Mouse (Mus musculus) limb, embryonic 14.5 days (tissue): ENCODE results near the gene Tmem51. TPM values are rescaled to one million over a fixed set of nuclear protein-coding genes. Genes with fewer than 3 reads are reported as not detected.

ENCODE experiments used
- ATAC-seq: fragments of 200-750 bp; cut with Nextera tagmentation; 2 replicates; pipeline ENCODE4 v1.8.0; 2017; ENCODE audit warnings: low read depth, moderate number of reproducible peaks, moderate TSS enrichment; ENCODE audit not compliant: low FRiP score
- DNase-seq: peaks from one replicate; pipeline ENCODE4 v3.0.0-alpha.2; 2015; ENCODE audit warnings: low spot score
- H3K27ac ChIP-seq: fragments of 300-500 bp; sonication (generic); replicated peaks from 2 replicates; pipeline ENCODE4 v1.5.1; 2014; ENCODE audit warnings: low read depth, mild to moderate bottlenecking, low read length, moderate library complexity, mixed read lengths
- H3K27me3 ChIP-seq: fragments of 300-500 bp; sonication (generic); 2 replicates; pipeline ENCODE4 v1.6.1; 2014; ENCODE audit warnings: low read length, mixed read lengths; ENCODE audit not compliant: control insufficient read depth, insufficient read depth
- H3K36me3 ChIP-seq: fragments of 300-500 bp; sonication (generic); 2 replicates; pipeline ENCODE4 v1.6.1; 2014; ENCODE audit warnings: mild to moderate bottlenecking, low read length, moderate library complexity, mixed read lengths; ENCODE audit not compliant: control insufficient read depth, insufficient read depth
- H3K4me1 ChIP-seq: fragments of 300-500 bp; sonication (generic); 2 replicates; pipeline ENCODE4 v1.6.1; 2014; ENCODE audit warnings: antibody characterized with exemption, low read length, mixed read lengths; ENCODE audit not compliant: control insufficient read depth, insufficient read depth
- H3K4me2 ChIP-seq: fragments of 300-500 bp; sonication (generic); replicated peaks from 2 replicates; pipeline ENCODE4 v1.6.1; 2014; ENCODE audit warnings: low read depth, mild to moderate bottlenecking, low read length, moderate library complexity; ENCODE audit not compliant: severe bottlenecking
- H3K4me3 ChIP-seq: fragments of 300-500 bp; sonication (generic); replicated peaks from 2 replicates; pipeline ENCODE4 v1.5.1; 2014; ENCODE audit warnings: low read length
- H3K9ac ChIP-seq: fragments of 300-500 bp; sonication (generic); 2 replicates; pipeline ENCODE4 v1.6.1; 2014; ENCODE audit warnings: mild to moderate bottlenecking, low read depth, low read length, moderate library complexity; ENCODE audit not compliant: severe bottlenecking
- H3K9me3 ChIP-seq: fragments of 300-500 bp; sonication (generic); 2 replicates; pipeline ENCODE4 v1.6.1; 2016; ENCODE audit warnings: low read length; ENCODE audit not compliant: control insufficient read depth
- POLR2A ChIP-seq: fragments of 200-500 bp; IDR thresholded peaks from 2 replicates; pipeline ENCODE4 v1.8.0; 2012; ENCODE audit warnings: inconsistent platforms, mild to moderate bottlenecking, moderate library complexity, borderline replicate concordance; ENCODE audit not compliant: insufficient read depth, insufficient read length; ENCODE audit errors: extremely low read depth
- WGBS: fragments of 180-500 bp; shearing (Covaris S2); extraction: QIAGEN DNeasy Blood & Tissue Kit; methylation state at CpG from one replicate; pipeline ENCODE4 v1.1.7; 2014; 5-methylcytosine and 5-hydroxymethylcytosine counted together
- polyA plus RNA-seq, 2 experiments: library from polyadenylated mRNA; depleted of rRNA in 1 of 2; stranded (reverse) in 1 of 2; unstranded in 1 of 2; fragments of >200 nt; fragmentation: Nextera tagmentation in 1 of 2; extraction: Ambion mirVana in 1 of 2; gene quantifications; 2 replicates each; pipeline versions ENCODE4 v1.2.1 to v1.2.3; 2012 to 2014

Tmem51 gene
- polyA plus RNA-seq, 2 experiments = 12.0 to 19.2 TPM

DNA sequence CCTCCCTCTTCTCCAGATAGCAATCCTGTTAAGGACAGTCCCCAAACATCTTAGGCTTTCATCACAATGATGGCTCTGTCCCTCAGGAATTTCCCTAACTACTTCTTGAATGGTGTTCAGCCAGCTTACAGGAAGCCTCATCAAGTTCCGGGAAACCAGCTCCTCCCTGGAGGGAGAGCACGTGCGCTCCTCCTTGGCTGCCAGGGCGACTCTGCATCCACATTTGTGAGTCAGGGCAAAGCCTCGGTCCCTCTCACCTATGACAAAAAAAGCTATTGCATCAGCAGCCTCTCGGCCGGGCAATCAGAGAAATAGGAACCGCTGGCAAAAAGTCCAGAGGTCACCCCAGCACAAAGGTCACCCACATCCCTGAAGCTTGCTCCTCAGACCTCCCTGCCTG is 13.3 kb downstream of the Tmem51 start:
- Histone ChIP-seq H3K27ac (no peak overlapping the region), H3K4me3 (no peak overlapping the region), H3K27me3 (no peaks in the 10 kb centered on the region), H3K36me3 (no peaks in the 10 kb centered on the region), H3K4me1 (peaks cover 28% of the 10 kb centered on the region), H3K9me3 (no peaks in the 10 kb centered on the region), H3K9ac (no peak overlapping the region), H3K4me2 (no peak overlapping the region)
- ATAC-seq = no peak
- no peak for DNase-seq
- no peak for TF ChIP-seq POLR2A
- 16% methylated on average over 8 of the region's 8 CpGs for WGBS

- no peak for TF ChIP-seq POLR2A
- Histone ChIP-seq H3K27ac (no peak overlapping the region), H3K36me3 (no peaks in the 10 kb centered on the region), H3K9ac (no peak overlapping the region), H3K27me3 (no peaks in the 10 kb centered on the region), H3K9me3 (no peaks in the 10 kb centered on the region), H3K4me1 (peaks cover 36% of the 10 kb centered on the region), H3K4me2 (no peak overlapping the region), H3K4me3 (no peak overlapping the region)
- ATAC-seq = no peak
- WGBS = 49% methylated on average over 18 of the region's 18 CpGs
- DNase-seq = no peak
These were observed 14.9 kb downstream of the Tmem51 start for GRCm38 (mm10) chr4:142068899-142069812.

DNA sequence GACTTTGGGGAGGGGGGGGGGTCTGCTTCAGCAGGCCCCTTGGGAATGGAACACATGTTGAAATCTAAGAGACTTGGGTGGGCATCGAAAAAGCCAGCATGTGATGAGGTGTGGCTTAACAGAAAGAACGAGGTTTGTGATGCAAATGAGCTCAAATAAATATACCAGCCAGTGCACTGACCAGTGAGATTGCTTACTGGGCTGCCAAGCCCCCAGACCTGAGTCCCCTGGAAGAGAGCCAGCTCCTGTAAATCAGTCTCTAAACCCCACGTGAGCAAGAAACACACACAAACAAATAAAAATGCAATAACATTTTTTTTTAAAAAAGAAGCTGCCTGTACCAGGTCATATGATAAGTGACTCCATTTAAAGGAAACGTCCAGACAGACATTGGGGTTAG is 17.5 kb downstream of the Tmem51 start:
- Histone ChIP-seq H3K9ac (no peak overlapping the region), H3K4me2 (no peak overlapping the region), H3K36me3 (no peaks in the 10 kb centered on the region), H3K27ac (no peak overlapping the region), H3K9me3 (no peaks in the 10 kb centered on the region), H3K27me3 (no peaks in the 10 kb centered on the region), H3K4me3 (no peak overlapping the region), H3K4me1 (peaks cover 24% of the 10 kb centered on the region)
- ATAC-seq (no peak), DNase-seq (no peak)
- WGBS = 31% methylated on average over 4 of the region's 4 CpGs
- no peak for TF ChIP-seq POLR2A

- no peak overlapping the region for H3K9ac ChIP-seq
- H3K27me3 ChIP-seq = no peaks in the 10 kb centered on the region
- H3K4me2 ChIP-seq = no peak overlapping the region
- DNase-seq (no peak), ATAC-seq (no peak)
- no peak for TF ChIP-seq POLR2A
- no peaks in the 10 kb centered on the region for H3K36me3 ChIP-seq
- H3K4me1 ChIP-seq = peaks cover 23% of the 10 kb centered on the region
- H3K27ac ChIP-seq = no peak overlapping the region
- H3K9me3 ChIP-seq = no peaks in the 10 kb centered on the region
- no peak overlapping the region for H3K4me3 ChIP-seq
- WGBS = 51% methylated on average over 6 of the region's 6 CpGs
These were observed 18.3 kb downstream of the Tmem51 start for GRCm38 (mm10) chr4:142065835-142066234.

DNA sequence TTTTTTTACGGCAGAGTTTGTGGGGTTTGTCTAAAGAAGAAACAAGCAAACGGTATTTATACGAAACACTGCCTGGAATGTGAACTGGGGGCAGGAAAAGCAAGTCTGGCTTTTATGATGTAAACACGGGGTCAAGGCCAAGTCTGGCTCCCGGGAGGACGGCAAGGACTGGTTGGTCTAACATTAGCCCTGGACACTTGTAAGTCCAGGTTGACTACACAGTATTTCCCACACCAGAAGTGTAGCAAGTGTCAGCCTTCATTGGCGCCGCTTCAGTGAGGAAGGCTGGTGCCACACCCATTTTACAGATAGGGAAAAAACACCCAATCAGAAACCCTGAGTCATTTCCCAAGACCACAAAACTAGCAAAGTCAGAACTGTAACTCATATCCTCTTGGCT is 18.8 kb downstream of the Tmem51 start:
- no peaks in the 10 kb centered on the region for H3K9me3 ChIP-seq
- no peaks in the 10 kb centered on the region for H3K36me3 ChIP-seq
- H3K4me1 ChIP-seq = peaks cover 28% of the 10 kb centered on the region
- 46% methylated on average over 8 of the region's 8 CpGs for WGBS
- no peak overlapping the region for H3K9ac ChIP-seq
- H3K4me3 ChIP-seq = no peak overlapping the region
- TF ChIP-seq POLR2A = no peak
- no peak overlapping the region for H3K4me2 ChIP-seq
- H3K27me3 ChIP-seq = no peaks in the 10 kb centered on the region
- no peak overlapping the region for H3K27ac ChIP-seq
- no peak for DNase-seq
- no peak for ATAC-seq
